Mouse (Mus musculus): ENCODE measurements around the gene Slc22a15. TPM values are rescaled to one million over a fixed set of nuclear protein-coding genes. Genes with fewer than 3 reads are reported as not detected.
"Not testable (repeated sequence)": the region's sequence is repeated elsewhere in the genome, so short reads cannot be mapped to it uniquely, and the experiment has no call there.

Slc22a15 gene
- polyA plus RNA-seq, 1 experiment from 2014 or later: 6.0 TPM

GRCm38 (mm10) chr3:101824338-101824737 is 99.9 kb downstream of the Slc22a15 start:
- Histone ChIP-seq H3K9ac (ENCODE audit: low read length) (no peak overlapping the region), H3K4me3 (ENCODE audit: low read depth, low read length) (no peak overlapping the region), H3K27me3 (replicated peaks; ENCODE audit: control insufficient read depth, insufficient read depth, low read length) (no peaks in the 10 kb centered on the region), H3K27ac (ENCODE audit: low read depth) (no peak overlapping the region), H3K4me2 (ENCODE audit: low read length) (no peak overlapping the region), H3K9me3 (ENCODE audit: control insufficient read depth, low read length) (no peaks in the 10 kb centered on the region), H3K4me1 (replicated peaks; ENCODE audit: control insufficient read depth, insufficient read depth, low read length) (no peaks in the 10 kb centered on the region), H3K36me3 (ENCODE audit: control insufficient read depth, insufficient read depth, low read length) (no peaks in the 10 kb centered on the region)
- 87% methylated on average over 9 of the region's 9 CpGs for WGBS
- no peak for DNase-seq (ENCODE audit: low spot score)
- no peak for ATAC-seq (replicated peaks; ENCODE audit: low FRiP score, low TSS enrichment, low read depth)

- Histone ChIP-seq H3K4me1 (replicated peaks; ENCODE audit: control insufficient read depth, insufficient read depth, low read length) (no peaks in the 10 kb centered on the region), H3K36me3 (ENCODE audit: control insufficient read depth, insufficient read depth, low read length) (0 out of 2 replicates have a peak, but pooled peaks cover 4% of the 10 kb centered on the region), H3K4me3 (ENCODE audit: low read depth, low read length) (no peak overlapping the region), H3K9ac (ENCODE audit: low read length) (no peak overlapping the region), H3K27ac (ENCODE audit: low read depth) (no peak overlapping the region), H3K4me2 (ENCODE audit: low read length) (no peak overlapping the region), H3K27me3 (replicated peaks; ENCODE audit: control insufficient read depth, insufficient read depth, low read length) (no peaks in the 10 kb centered on the region), H3K9me3 (ENCODE audit: control insufficient read depth, low read length) (no peaks in the 10 kb centered on the region)
- ATAC-seq (replicated peaks; ENCODE audit: low FRiP score, low TSS enrichment, low read depth) (no peak), DNase-seq (ENCODE audit: low spot score) (no peak)
- WGBS: 82% methylated on average over 5 of the region's 5 CpGs
Observed at GRCm38 (mm10) chr3:101822052-101822451, 102.2 kb downstream of the Slc22a15 start.

- not testable (repeated sequence) for DNase-seq (ENCODE audit: low spot score); H3K4me1 ChIP-seq (replicated peaks; ENCODE audit: control insufficient read depth, insufficient read depth, low read length); H3K36me3 ChIP-seq (ENCODE audit: control insufficient read depth, insufficient read depth, low read length); H3K27me3 ChIP-seq (replicated peaks; ENCODE audit: control insufficient read depth, insufficient read depth, low read length); H3K9ac ChIP-seq (ENCODE audit: low read length); ATAC-seq (replicated peaks; ENCODE audit: low FRiP score, low TSS enrichment, low read depth); H3K9me3 ChIP-seq (ENCODE audit: control insufficient read depth, low read length); H3K4me3 ChIP-seq (ENCODE audit: low read depth, low read length); H3K27ac ChIP-seq (ENCODE audit: low read depth); H3K4me2 ChIP-seq (ENCODE audit: low read length)
- 71% methylated on average over 3 of the region's 3 CpGs for WGBS
Observed at GRCm38 (mm10) chr3:101820708-101821107, 103.5 kb downstream of the Slc22a15 start.

- H3K4me3 ChIP-seq (ENCODE audit: low read depth, low read length): no peak overlapping the region
- no peak overlapping the region for H3K27ac ChIP-seq (ENCODE audit: low read depth)
- H3K9me3 ChIP-seq (ENCODE audit: control insufficient read depth, low read length): no peaks in the 10 kb centered on the region
- no peak for ATAC-seq (replicated peaks; ENCODE audit: low FRiP score, low TSS enrichment, low read depth)
- H3K36me3 ChIP-seq (ENCODE audit: control insufficient read depth, insufficient read depth, low read length): 0 out of 2 replicates have a peak, but pooled peaks cover 4% of the 10 kb centered on the region
- H3K9ac ChIP-seq (ENCODE audit: low read length): no peak overlapping the region
- no peak overlapping the region for H3K4me2 ChIP-seq (ENCODE audit: low read length)
- no peaks in the 10 kb centered on the region for H3K27me3 ChIP-seq (replicated peaks; ENCODE audit: control insufficient read depth, insufficient read depth, low read length)
- 86% methylated on average over 3 of the region's 3 CpGs for WGBS
- no peak for DNase-seq (ENCODE audit: low spot score)
- H3K4me1 ChIP-seq (replicated peaks; ENCODE audit: control insufficient read depth, insufficient read depth, low read length): no peaks in the 10 kb centered on the region
Observed at GRCm38 (mm10) chr3:101816006-101816405, 108.2 kb downstream of the Slc22a15 start.

GRCm38 (mm10) chr3:101814790-101815189 is 109.5 kb downstream of the Slc22a15 start:
- DNase-seq (ENCODE audit: low spot score): no peak
- no peak overlapping the region for H3K9ac ChIP-seq (ENCODE audit: low read length)
- WGBS: 82% methylated on average over 9 of the region's 9 CpGs
- no peak overlapping the region for H3K4me3 ChIP-seq (ENCODE audit: low read depth, low read length)
- no peak for ATAC-seq (replicated peaks; ENCODE audit: low FRiP score, low TSS enrichment, low read depth)
- H3K4me1 ChIP-seq (replicated peaks; ENCODE audit: control insufficient read depth, insufficient read depth, low read length): no peaks in the 10 kb centered on the region
- no peak overlapping the region for H3K4me2 ChIP-seq (ENCODE audit: low read length)
- H3K27me3 ChIP-seq (replicated peaks; ENCODE audit: control insufficient read depth, insufficient read depth, low read length): no peaks in the 10 kb centered on the region
- no peak overlapping the region for H3K27ac ChIP-seq (ENCODE audit: low read depth)
- no peaks in the 10 kb centered on the region for H3K9me3 ChIP-seq (ENCODE audit: control insufficient read depth, low read length)
- H3K36me3 ChIP-seq (ENCODE audit: control insufficient read depth, insufficient read depth, low read length): 0 out of 2 replicates have a peak, but pooled peaks cover 4% of the 10 kb centered on the region

GRCm38 (mm10) chr3:101812341-101812962 is 111.8 kb downstream of the Slc22a15 start:
- Histone ChIP-seq H3K4me2 (ENCODE audit: low read length) (no peak overlapping the region), H3K27ac (ENCODE audit: low read depth) (no peak overlapping the region), H3K4me3 (ENCODE audit: low read depth, low read length) (no peak overlapping the region), H3K9me3 (ENCODE audit: control insufficient read depth, low read length) (no peaks in the 10 kb centered on the region), H3K36me3 (ENCODE audit: control insufficient read depth, insufficient read depth, low read length) (no peaks in the 10 kb centered on the region), H3K9ac (ENCODE audit: low read length) (no peak overlapping the region), H3K4me1 (replicated peaks; ENCODE audit: control insufficient read depth, insufficient read depth, low read length) (no peaks in the 10 kb centered on the region), H3K27me3 (replicated peaks; ENCODE audit: control insufficient read depth, insufficient read depth, low read length) (no peaks in the 10 kb centered on the region)
- peak; percentile 86 for DNase-seq (ENCODE audit: low spot score)
- 63% methylated on average over 10 of the region's 10 CpGs for WGBS
- ATAC-seq (replicated peaks; ENCODE audit: low FRiP score, low TSS enrichment, low read depth): peak; percentile 84

GRCm38 (mm10) chr3:101811931-101812330 is 112.3 kb downstream of the Slc22a15 start:
- ATAC-seq (replicated peaks; ENCODE audit: low FRiP score, low TSS enrichment, low read depth) (no peak), DNase-seq (ENCODE audit: low spot score) (no peak)
- Histone ChIP-seq H3K27ac (ENCODE audit: low read depth) (no peak overlapping the region), H3K9ac (ENCODE audit: low read length) (no peak overlapping the region), H3K36me3 (ENCODE audit: control insufficient read depth, insufficient read depth, low read length) (no peaks in the 10 kb centered on the region), H3K27me3 (replicated peaks; ENCODE audit: control insufficient read depth, insufficient read depth, low read length) (no peaks in the 10 kb centered on the region), H3K4me1 (replicated peaks; ENCODE audit: control insufficient read depth, insufficient read depth, low read length) (no peaks in the 10 kb centered on the region), H3K4me2 (ENCODE audit: low read length) (no peak overlapping the region), H3K9me3 (ENCODE audit: control insufficient read depth, low read length) (no peaks in the 10 kb centered on the region), H3K4me3 (ENCODE audit: low read depth, low read length) (no peak overlapping the region)
- WGBS: 61% methylated on average over 4 of the region's 4 CpGs

- Histone ChIP-seq H3K4me2 (ENCODE audit: low read length) (no peak overlapping the region), H3K36me3 (ENCODE audit: control insufficient read depth, insufficient read depth, low read length) (no peaks in the 10 kb centered on the region), H3K9me3 (ENCODE audit: control insufficient read depth, low read length) (no peaks in the 10 kb centered on the region), H3K4me1 (replicated peaks; ENCODE audit: control insufficient read depth, insufficient read depth, low read length) (peaks cover 12% of the 10 kb centered on the region), H3K9ac (ENCODE audit: low read length) (no peak overlapping the region), H3K27me3 (replicated peaks; ENCODE audit: control insufficient read depth, insufficient read depth, low read length) (no peaks in the 10 kb centered on the region), H3K27ac (ENCODE audit: low read depth) (no peak overlapping the region), H3K4me3 (ENCODE audit: low read depth, low read length) (no peak overlapping the region)
- ATAC-seq (replicated peaks; ENCODE audit: low FRiP score, low TSS enrichment, low read depth): no peak
- 88% methylated on average over 6 of the region's 6 CpGs for WGBS
- no peak for DNase-seq (ENCODE audit: low spot score)
Observed at GRCm38 (mm10) chr3:101807646-101808045, 116.6 kb downstream of the Slc22a15 start.

- no peak overlapping the region for H3K27ac ChIP-seq (ENCODE audit: low read depth)
- WGBS: 46% methylated on average over 4 of the region's 4 CpGs
- ATAC-seq (replicated peaks; ENCODE audit: low FRiP score, low TSS enrichment, low read depth): no peak
- H3K9ac ChIP-seq (ENCODE audit: low read length): no peak overlapping the region
- no peak for DNase-seq (ENCODE audit: low spot score)
- peaks cover 12% of the 10 kb centered on the region for H3K4me1 ChIP-seq (replicated peaks; ENCODE audit: control insufficient read depth, insufficient read depth, low read length)
- no peaks in the 10 kb centered on the region for H3K27me3 ChIP-seq (replicated peaks; ENCODE audit: control insufficient read depth, insufficient read depth, low read length)
- H3K36me3 ChIP-seq (ENCODE audit: control insufficient read depth, insufficient read depth, low read length): no peaks in the 10 kb centered on the region
- H3K4me2 ChIP-seq (ENCODE audit: low read length): no peak overlapping the region
- H3K4me3 ChIP-seq (ENCODE audit: low read depth, low read length): no peak overlapping the region
- H3K9me3 ChIP-seq (ENCODE audit: control insufficient read depth, low read length): no peaks in the 10 kb centered on the region
Observed at GRCm38 (mm10) chr3:101806941-101807340, 117.3 kb downstream of the Slc22a15 start.

All from intestine, embryonic 14.5 days (tissue).